Mouse (Mus musculus): ENCODE data around the gene Trp53i13. TPM values are rescaled to one million over a fixed set of nuclear protein-coding genes. Genes with fewer than 3 reads are reported as not detected.

The Trp53i13 gene
- polyA plus RNA-seq, 1 experiment, result 19.4 TPM

DNA sequence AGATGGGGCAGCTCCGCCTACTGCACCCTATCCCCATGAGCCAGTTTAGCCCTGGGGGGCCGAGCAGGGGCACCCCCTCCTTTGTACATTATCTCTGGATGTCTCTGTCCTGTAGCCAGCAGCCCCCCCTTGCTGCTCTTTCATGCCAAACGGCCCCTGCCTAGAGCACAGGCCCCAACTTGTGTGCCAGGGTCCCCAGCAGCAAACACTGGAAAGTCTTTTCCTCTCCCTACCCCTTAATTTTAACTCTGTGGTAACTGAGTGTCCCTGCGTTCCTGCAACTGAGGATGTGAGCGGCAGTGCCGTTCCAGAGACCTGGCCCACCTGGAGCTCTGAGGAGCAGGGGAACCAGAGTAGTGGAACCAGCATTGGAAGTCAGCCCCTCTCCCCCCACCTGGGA, 8.8 kb downstream of the Trp53i13 start:
- TF ChIP-seq POLR2A (IDR thresholded peaks at IDR 0.05; ENCODE audit: low read depth, low read length) (no peak), CTCF (conservative IDR thresholded peaks at IDR 0.05; ENCODE audit: insufficient read depth, insufficient read length, low read depth, low read length) (no peak)
- no peaks in the 10 kb centered on the region; the same call in 1 of the 2 replicates for H3K36me3 ChIP-seq (ENCODE audit: control insufficient read depth, insufficient read depth, low read length)
- no peaks in the 10 kb centered on the region for H3K27me3 ChIP-seq (replicated peaks; ENCODE audit: control insufficient read depth, insufficient read depth, low read length)
- no peak overlapping the region for H3K27ac ChIP-seq (ENCODE audit: insufficient read depth, low read depth, low read length)
- no peak for DNase-seq
- 89% methylated on average over 6 of the region's 6 CpGs for WGBS
- H3K4me1 ChIP-seq (ENCODE audit: control insufficient read depth, insufficient read depth, low read length), result peaks cover 7% of the 10 kb centered on the region
- H3K4me3 ChIP-seq (ENCODE audit: insufficient read depth, low read depth, low read length), result no peak overlapping the region

DNA sequence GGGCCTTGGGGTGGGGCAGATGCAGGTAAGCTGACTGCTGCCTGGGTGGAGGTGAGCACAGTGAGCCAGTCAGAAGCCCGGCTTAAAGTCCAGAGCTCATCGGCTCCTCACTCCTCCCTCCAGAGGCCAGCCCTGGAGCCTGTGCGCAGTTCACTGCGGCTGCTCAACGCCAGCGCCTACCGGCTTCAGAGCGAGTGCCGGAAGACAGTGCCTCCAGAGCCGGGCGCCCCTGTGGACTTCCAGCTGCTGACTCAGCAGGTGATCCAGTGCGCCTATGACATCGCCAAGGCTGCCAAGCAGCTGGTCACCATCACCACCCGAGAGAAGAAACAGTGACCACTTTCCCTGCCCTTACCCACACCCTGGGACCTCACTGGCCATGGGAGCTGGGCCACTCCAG, 9.5 kb downstream of the Trp53i13 start:
- WGBS, result 32% methylated on average over 14 of the region's 14 CpGs
- DNase-seq, result peak; percentile 88
- H3K27me3 ChIP-seq (replicated peaks; ENCODE audit: control insufficient read depth, insufficient read depth, low read length), result no peaks in the 10 kb centered on the region
- peaks cover 7% of the 10 kb centered on the region for H3K4me1 ChIP-seq (ENCODE audit: control insufficient read depth, insufficient read depth, low read length)
- TF ChIP-seq POLR2A (IDR thresholded peaks at IDR 0.05; ENCODE audit: low read depth, low read length) (no peak), CTCF (conservative IDR thresholded peaks at IDR 0.05; ENCODE audit: insufficient read depth, insufficient read length, low read depth, low read length) (no peak)
- H3K4me3 ChIP-seq (ENCODE audit: insufficient read depth, low read depth, low read length), result no peak overlapping the region
- H3K36me3 ChIP-seq (ENCODE audit: control insufficient read depth, insufficient read depth, low read length), result no peaks in the 10 kb centered on the region; the same call in 1 of the 2 replicates
- H3K27ac ChIP-seq (ENCODE audit: insufficient read depth, low read depth, low read length), result no peak overlapping the region

GRCm38 (mm10) chr11:77505291-77505980, 10.3 kb downstream of the Trp53i13 start:
- H3K4me1 ChIP-seq (ENCODE audit: control insufficient read depth, insufficient read depth, low read length), result peaks cover 7% of the 10 kb centered on the region
- no peak overlapping the region for H3K4me3 ChIP-seq (ENCODE audit: insufficient read depth, low read depth, low read length)
- H3K27ac ChIP-seq (ENCODE audit: insufficient read depth, low read depth, low read length), result no peak overlapping the region
- DNase-seq, result no peak
- H3K36me3 ChIP-seq (ENCODE audit: control insufficient read depth, insufficient read depth, low read length), result no peaks in the 10 kb centered on the region; the same call in 1 of the 2 replicates
- WGBS, result 72% methylated on average over 22 of the region's 22 CpGs
- TF ChIP-seq POLR2A (IDR thresholded peaks at IDR 0.05; ENCODE audit: low read depth, low read length) (no peak), CTCF (conservative IDR thresholded peaks at IDR 0.05; ENCODE audit: insufficient read depth, insufficient read length, low read depth, low read length) (no peak)
- H3K27me3 ChIP-seq (replicated peaks; ENCODE audit: control insufficient read depth, insufficient read depth, low read length), result no peaks in the 10 kb centered on the region

DNA sequence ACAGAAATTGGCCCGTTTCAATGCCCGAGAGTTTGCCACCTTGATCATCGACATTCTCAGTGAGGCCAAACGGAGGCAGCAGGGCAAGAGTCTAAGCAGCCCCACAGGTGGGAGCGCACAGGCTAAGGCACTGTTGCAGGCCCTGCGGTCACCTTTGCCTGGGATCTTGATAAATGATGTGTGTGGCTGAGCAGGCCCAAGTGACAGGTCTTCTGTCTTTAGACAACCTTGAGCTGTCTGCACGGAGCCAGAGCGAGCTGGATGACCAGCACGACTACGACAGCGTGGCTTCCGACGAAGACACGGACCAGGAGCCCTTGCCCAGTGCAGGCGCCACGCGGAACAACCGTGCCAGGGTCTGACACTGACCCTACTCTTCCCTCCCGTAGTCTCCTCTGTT, 11.4 kb downstream of the Trp53i13 start:
- 91% methylated on average over 19 of the region's 19 CpGs for WGBS
- Histone ChIP-seq H3K27ac (ENCODE audit: insufficient read depth, low read depth, low read length) (no peak overlapping the region), H3K4me3 (ENCODE audit: insufficient read depth, low read depth, low read length) (no peak overlapping the region), H3K4me1 (ENCODE audit: control insufficient read depth, insufficient read depth, low read length) (peaks cover 7% of the 10 kb centered on the region), H3K27me3 (replicated peaks; ENCODE audit: control insufficient read depth, insufficient read depth, low read length) (no peaks in the 10 kb centered on the region), H3K36me3 (ENCODE audit: control insufficient read depth, insufficient read depth, low read length) (no peaks in the 10 kb centered on the region; the same call in 1 of the 2 replicates)
- TF ChIP-seq CTCF (conservative IDR thresholded peaks at IDR 0.05; ENCODE audit: insufficient read depth, insufficient read length, low read depth, low read length) (no peak), POLR2A (IDR thresholded peaks at IDR 0.05; ENCODE audit: low read depth, low read length) (no peak)
- DNase-seq, result no peak

DNA sequence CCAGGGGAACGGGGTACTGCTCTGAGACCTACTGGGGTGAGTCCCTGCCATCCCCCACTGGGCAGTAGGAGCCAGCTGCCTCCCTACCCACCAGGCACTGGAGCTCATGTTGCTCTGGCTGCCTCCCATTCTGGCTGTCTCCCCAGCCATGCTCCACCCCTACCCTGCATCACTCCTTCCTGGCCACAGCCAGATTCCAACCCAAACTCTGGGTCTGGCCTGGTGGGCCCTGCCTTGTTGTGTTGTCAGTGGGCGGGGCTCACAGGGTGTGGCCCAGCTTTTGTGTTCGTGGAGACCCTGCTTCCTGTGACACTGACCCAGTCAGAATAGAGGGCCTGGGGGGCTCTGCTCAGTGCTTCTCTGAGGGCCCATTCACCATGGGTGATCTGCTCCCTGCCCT, 12.3 kb downstream of the Trp53i13 start:
- H3K36me3 ChIP-seq (ENCODE audit: control insufficient read depth, insufficient read depth, low read length), result no peaks in the 10 kb centered on the region; the same call in 1 of the 2 replicates
- no peak overlapping the region for H3K27ac ChIP-seq (ENCODE audit: insufficient read depth, low read depth, low read length)

DNA sequence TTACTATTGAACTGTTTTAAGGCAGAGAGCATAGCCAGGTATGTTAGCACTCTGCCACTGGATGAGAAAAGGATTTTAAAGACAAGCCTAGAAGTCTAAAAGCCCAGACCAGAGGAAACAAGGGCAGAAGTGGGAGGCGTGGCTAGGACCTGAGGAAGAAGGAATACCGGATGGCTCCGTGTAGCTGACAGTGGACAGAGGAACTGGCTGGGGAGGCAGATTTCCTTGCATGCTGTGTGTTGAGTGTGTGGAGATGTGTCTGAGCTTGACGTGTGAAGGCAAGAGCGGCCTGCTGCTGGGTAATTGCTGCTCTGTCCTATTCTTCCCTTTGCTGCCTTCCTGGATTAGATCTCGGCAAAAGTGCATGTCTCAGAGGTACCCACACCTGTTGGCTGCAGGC, 13.3 kb downstream of the Trp53i13 start:
- 78% methylated on average over 6 of the region's 6 CpGs for WGBS
- Histone ChIP-seq H3K36me3 (ENCODE audit: control insufficient read depth, insufficient read depth, low read length) (no peaks in the 10 kb centered on the region; the same call in 1 of the 2 replicates), H3K4me1 (ENCODE audit: control insufficient read depth, insufficient read depth, low read length) (peaks cover 14% of the 10 kb centered on the region), H3K27ac (ENCODE audit: insufficient read depth, low read depth, low read length) (no peak overlapping the region), H3K27me3 (replicated peaks; ENCODE audit: control insufficient read depth, insufficient read depth, low read length) (no peaks in the 10 kb centered on the region), H3K4me3 (ENCODE audit: insufficient read depth, low read depth, low read length) (no peak overlapping the region)
- DNase-seq, result no peak
- TF ChIP-seq POLR2A (IDR thresholded peaks at IDR 0.05; ENCODE audit: low read depth, low read length) (no peak), CTCF (conservative IDR thresholded peaks at IDR 0.05; ENCODE audit: insufficient read depth, insufficient read length, low read depth, low read length) (no peak)

More for the DNA sequence above, 12.3 kb downstream of the Trp53i13 start:
- peaks cover 8% of the 10 kb centered on the region for H3K4me1 ChIP-seq (ENCODE audit: control insufficient read depth, insufficient read depth, low read length)
- DNase-seq, result no peak
- no peak overlapping the region for H3K4me3 ChIP-seq (ENCODE audit: insufficient read depth, low read depth, low read length)
- H3K27me3 ChIP-seq (replicated peaks; ENCODE audit: control insufficient read depth, insufficient read depth, low read length), result no peaks in the 10 kb centered on the region
- WGBS, result 68% methylated on average over 3 of the region's 3 CpGs
- no peak for TF ChIP-seq POLR2A (IDR thresholded peaks at IDR 0.05; ENCODE audit: low read depth, low read length)
- TF ChIP-seq CTCF (conservative IDR thresholded peaks at IDR 0.05; ENCODE audit: insufficient read depth, insufficient read length, low read depth, low read length), result no peak

DNA sequence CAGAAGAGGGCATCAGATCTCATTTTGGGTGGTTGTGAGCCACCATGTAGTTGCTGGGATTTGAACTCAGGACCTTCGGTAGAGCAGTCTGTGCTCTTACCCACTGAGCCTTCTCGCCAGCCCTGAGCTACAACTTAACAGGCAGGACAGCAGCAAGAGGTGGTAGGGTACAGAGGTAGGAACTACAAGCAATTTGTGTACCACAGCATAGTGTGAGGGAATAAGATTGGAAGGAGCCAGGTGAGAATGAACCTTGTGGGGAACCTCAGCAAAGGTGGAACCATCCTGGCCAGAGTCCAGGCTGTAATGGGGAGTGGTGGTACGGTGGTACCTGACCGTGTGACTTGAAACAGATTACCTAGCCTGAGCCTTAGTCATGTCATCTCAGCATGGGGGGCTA, 13.8 kb downstream of the Trp53i13 start:
- H3K36me3 ChIP-seq (ENCODE audit: control insufficient read depth, insufficient read depth, low read length), result no peaks in the 10 kb centered on the region; the same call in 1 of the 2 replicates
- no peaks in the 10 kb centered on the region for H3K27me3 ChIP-seq (replicated peaks; ENCODE audit: control insufficient read depth, insufficient read depth, low read length)
- TF ChIP-seq CTCF (conservative IDR thresholded peaks at IDR 0.05; ENCODE audit: insufficient read depth, insufficient read length, low read depth, low read length) (no peak), POLR2A (IDR thresholded peaks at IDR 0.05; ENCODE audit: low read depth, low read length) (no peak)
- no peak overlapping the region for H3K4me3 ChIP-seq (ENCODE audit: insufficient read depth, low read depth, low read length)
- 92% methylated on average over 4 of the region's 4 CpGs for WGBS
- no peak overlapping the region for H3K27ac ChIP-seq (ENCODE audit: insufficient read depth, low read depth, low read length)
- H3K4me1 ChIP-seq (ENCODE audit: control insufficient read depth, insufficient read depth, low read length), result peaks cover 14% of the 10 kb centered on the region
- DNase-seq, result no peak
